Mouse (Mus musculus) mouse embryonic stem cell (cell line): ENCODE results near the gene Cdc34.

Experiments
- in situ Hi-C, 2 experiments: fragments of 300-500 bp; cut with MboI; formaldehyde crosslinking; loops; 1 replicate in 1 of 2; 3 replicates in 1 of 2; pipeline ENCODE4 v1.14.3; 2019 to 2020; ENCODE audit warnings: low sequenced_read_pairs in 2 of 2, low pct_unique_long_range_greater_than_20kb in 1 of 2, mixed read lengths in 1 of 2; ENCODE audit not compliant: unreplicated experiment in 1 of 2

Gene Cdc34

GRCm38 (mm10) chr10:79668771-79669575 lies 13.0 kb upstream of the Cdc34 start, which contains the start of gene Tpgs1:
Gene Tpgs1, plus strand, starts transcription at chr10:79669369.
- in situ Hi-C loops, result no loop called here

- in situ Hi-C loops, result no loop called here
Observed at GRCm38 (mm10) chr10:79669576-79670057, 12.4 kb upstream of the Cdc34 start.

- in situ Hi-C loops, result no loop called here
Observed at GRCm38 (mm10) chr10:79670071-79670888, 11.7 kb upstream of the Cdc34 start.

- in situ Hi-C loops, result no loop called here
Observed at GRCm38 (mm10) chr10:79671396-79672087, 10.5 kb upstream of the Cdc34 start.

GRCm38 (mm10) chr10:79672088-79672455 lies 9.9 kb upstream of the Cdc34 start:
- in situ Hi-C loops, result no loop called here

- in situ Hi-C loops, result no loop called here
Observed at GRCm38 (mm10) chr10:79673054-79673453, 8.9 kb upstream of the Cdc34 start.

GRCm38 (mm10) chr10:79675346-79676035 lies 6.5 kb upstream of the Cdc34 start:
- in situ Hi-C loops, result no loop called here

GRCm38 (mm10) chr10:79680606-79681495 lies 1.1 kb upstream of the Cdc34 start:
- in situ Hi-C loops, result no loop called here

GRCm38 (mm10) chr10:79682551-79682915 lies 538 bp downstream of the Cdc34 start:
- in situ Hi-C loops, result no loop called here

- in situ Hi-C loops, result no loop called here
Observed at GRCm38 (mm10) chr10:79682916-79683582, 1.1 kb downstream of the Cdc34 start.

- in situ Hi-C loops, result no loop called here
Observed at GRCm38 (mm10) chr10:79683726-79684640, 2.0 kb downstream of the Cdc34 start.

- in situ Hi-C loops, result no loop called here
Observed at GRCm38 (mm10) chr10:79684770-79685600, 3.0 kb downstream of the Cdc34 start.

- in situ Hi-C loops, result no loop called here
Observed at GRCm38 (mm10) chr10:79686219-79686618, 4.2 kb downstream of the Cdc34 start.

- in situ Hi-C loops, result no loop called here
Observed at GRCm38 (mm10) chr10:79686691-79687090, 4.7 kb downstream of the Cdc34 start.

- in situ Hi-C loops, result no loop called here
Observed at GRCm38 (mm10) chr10:79687513-79687912, 5.5 kb downstream of the Cdc34 start.
